Mouse (Mus musculus) lung, embryonic 16.5 days (tissue): ENCODE data around the gene Gm3373. TPM values are rescaled to one million over a fixed set of nuclear protein-coding genes. Genes with fewer than 3 reads are reported as not detected.
"Not testable (repeated sequence)": the region's sequence is repeated elsewhere in the genome, so short reads cannot be mapped to it uniquely, and the experiment has no call there.

Source experiments
- ATAC-seq: fragments of 200-750 bp; cut with Nextera tagmentation; 2 replicates; pipeline ENCODE4 v1.8.0; 2017; ENCODE audit warnings: low read depth, mild to moderate bottlenecking, moderate library complexity
- H3K27ac ChIP-seq: fragments of 300-500 bp; sonication (generic); 2 replicates; pipeline ENCODE4 v1.5.1; 2014; ENCODE audit warnings: mild to moderate bottlenecking, control low read depth, low read length
- H3K27me3 ChIP-seq: fragments of 300-500 bp; sonication (generic); 2 replicates; pipeline ENCODE4 v1.6.1; 2014; ENCODE audit warnings: low read depth, low read length, mixed read lengths; ENCODE audit not compliant: control insufficient read depth, insufficient read depth
- H3K36me3 ChIP-seq: fragments of 300-500 bp; sonication (generic); 2 replicates; pipeline ENCODE4 v1.6.1; 2014; ENCODE audit warnings: low read length; ENCODE audit not compliant: control insufficient read depth, insufficient read depth
- H3K4me1 ChIP-seq: fragments of 300-500 bp; sonication (generic); replicated peaks from 2 replicates; pipeline ENCODE4 v1.6.1; 2014; ENCODE audit warnings: low read length, mixed read lengths; ENCODE audit not compliant: control insufficient read depth, insufficient read depth
- H3K4me2 ChIP-seq: fragments of 300-500 bp; sonication (generic); 2 replicates; pipeline ENCODE4 v1.6.1; 2014; ENCODE audit warnings: low read depth, low read length, control low read depth
- H3K4me3 ChIP-seq: fragments of 300-500 bp; sonication (generic); 2 replicates; pipeline ENCODE4 v1.5.1; 2014; ENCODE audit warnings: mild to moderate bottlenecking, low read length, control low read depth
- H3K9ac ChIP-seq: fragments of 300-500 bp; sonication (generic); 2 replicates; pipeline ENCODE4 v1.6.1; 2014; ENCODE audit warnings: low read length, control low read depth
- H3K9me3 ChIP-seq: fragments of 300-500 bp; sonication (generic); 2 replicates; pipeline ENCODE4 v1.6.1; 2016; ENCODE audit warnings: low read length; ENCODE audit not compliant: control insufficient read depth
- WGBS: fragments of 180-500 bp; shearing (Covaris S2); extraction: QIAGEN DNeasy Blood & Tissue Kit; methylation state at CpG from one replicate; pipeline ENCODE4 v1.1.7; 2014; 5-methylcytosine and 5-hydroxymethylcytosine counted together
- polyA plus RNA-seq: library from polyadenylated mRNA; unstranded; fragments of >200 nt; fragmentation: Nextera tagmentation; extraction: Ambion mirVana; gene quantifications from 2 replicates; pipeline ENCODE4 v1.2.1, GENCODE M21; 2015

The Gm3373 gene
- polyA plus RNA-seq, result 0.35 and 0.57 TPM in 2 replicates

DNA sequence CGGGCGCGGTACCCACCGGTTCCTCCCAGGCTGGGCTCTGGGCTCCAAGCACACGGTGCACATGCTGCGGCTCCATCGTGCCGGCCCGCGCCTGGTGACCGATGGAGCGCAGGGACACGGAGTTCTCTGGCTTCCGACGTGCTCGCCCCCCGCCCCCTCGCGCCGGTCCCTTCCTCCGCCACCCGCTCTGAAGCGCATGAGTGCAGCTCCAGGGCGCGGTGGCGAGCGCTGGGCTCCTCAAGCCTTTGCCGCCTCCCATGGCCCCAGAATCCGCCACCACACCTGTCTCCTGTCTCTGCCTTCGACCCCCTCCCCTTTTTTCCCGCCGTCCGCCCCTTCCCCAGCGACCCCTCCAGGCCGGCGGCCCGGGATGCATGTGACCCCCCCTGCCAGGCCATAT lies at the start of gene Gm3373:
TSS of gene Gm3373 (minus strand) at position 101 of the 400 bp plus-strand sequence.
- not testable (repeated sequence) for H3K27ac ChIP-seq, H3K4me1 ChIP-seq, H3K36me3 ChIP-seq, H3K27me3 ChIP-seq, H3K4me2 ChIP-seq, H3K4me3 ChIP-seq, H3K9me3 ChIP-seq, ATAC-seq, H3K9ac ChIP-seq
- WGBS, result no CpG with 5 or more reads among the region's 37 CpGs

- not testable (repeated sequence) for H3K27ac ChIP-seq, H3K4me1 ChIP-seq, H3K9me3 ChIP-seq, H3K4me2 ChIP-seq, ATAC-seq, H3K27me3 ChIP-seq, H3K36me3 ChIP-seq, H3K4me3 ChIP-seq, H3K9ac ChIP-seq
- WGBS, result no CpG with 5 or more reads among the region's 2 CpGs
Observed at GRCm38 (mm10) chr14:5687357-5687756, 54.0 kb downstream of the Gm3373 start, which contains the start of gene Gm9603. TSS of gene Gm9603 (minus strand) at chr14:5687457.

Other genes starting within 250 kb of the Gm3373 start
- 1.0 and 1.6 TPM in 2 replicates for gene Gm3488, start 239.9 kb downstream of the Gm3373 start, polyA plus RNA-seq
- gene Gm3532, start 203.1 kb downstream of the Gm3373 start, polyA plus RNA-seq, result 0.35 TPM in 1 of 2 replicates, not detected in the other
- not detected in 2 replicates for gene Gm8265, start 108.5 kb downstream of the Gm3373 start, polyA plus RNA-seq
- gene Gm9603, start 54.1 kb downstream of the Gm3373 start, polyA plus RNA-seq, result not detected in 2 replicates
- gene Gm3383, start 66.4 kb upstream of the Gm3373 start, polyA plus RNA-seq, result 0.44 TPM in 2 replicates
- not detected in 2 replicates for gene Gm3424, start 88.8 kb upstream of the Gm3373 start, polyA plus RNA-seq
- 0.13 and 0.24 TPM in 2 replicates for gene Gm8237, start 138.8 kb upstream of the Gm3373 start, polyA plus RNA-seq
- gene Gm3248, start 220.2 kb upstream of the Gm3373 start, polyA plus RNA-seq, result 0.49 and 0.68 TPM in 2 replicates
- gene Gm3453, start 237.6 kb upstream of the Gm3373 start, polyA plus RNA-seq, result not detected in 2 replicates